Mouse (Mus musculus) cerebellum, postnatal 14 days (tissue): ENCODE data around the gene Rbpjl.
A peak's percentile ranks its signal among the peaks of the same experiment; 100 is the strongest.

Experiments used
- DNase-seq, 2 experiments: peaks; one replicate each; pipeline ENCODE4 v3.0.0; 2021; ENCODE audit warnings: mixed read lengths in 2 of 2

Rbpjl gene

GRCm38 (mm10) chr2:164396076-164396475, 6.9 kb upstream of the Rbpjl start:
- DNase-seq, result no peak

GRCm38 (mm10) chr2:164396911-164397310, 6.0 kb upstream of the Rbpjl start:
- DNase-seq, result no peak

GRCm38 (mm10) chr2:164403396-164404081, 598 bp downstream of the Rbpjl start:
- DNase-seq, result peak in 1 of 2 experiments; percentile 35

- DNase-seq, result peak in 1 of 2 experiments; percentile 41
These were observed 1.4 kb downstream of the Rbpjl start for GRCm38 (mm10) chr2:164404082-164404990.

GRCm38 (mm10) chr2:164405060-164405459, 2.1 kb downstream of the Rbpjl start, which contains the start of gene Matn4:
Gene Matn4 (minus strand): TSS chr2:164405160.
- DNase-seq, result no peak

DNA sequence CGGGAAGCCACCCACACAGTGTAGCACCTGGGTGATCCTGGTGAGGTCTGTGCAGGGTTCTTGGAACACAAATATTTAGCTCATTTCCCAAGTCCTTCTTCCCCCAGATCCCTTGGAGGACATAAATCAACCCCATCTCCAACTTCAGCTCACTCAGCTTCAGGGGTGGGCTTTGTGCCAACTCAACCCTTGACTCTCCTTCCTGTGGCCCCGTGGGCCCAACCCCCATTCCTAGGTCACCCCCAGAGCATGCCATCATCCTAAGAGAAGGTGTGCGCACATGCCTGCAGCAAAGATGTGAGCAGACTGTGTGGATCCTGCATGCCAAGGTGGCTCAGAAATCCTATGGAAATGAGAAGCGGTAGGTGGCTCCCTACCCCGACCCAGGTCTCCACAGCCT, 2.6 kb downstream of the Rbpjl start:
- DNase-seq, result no peak

DNA sequence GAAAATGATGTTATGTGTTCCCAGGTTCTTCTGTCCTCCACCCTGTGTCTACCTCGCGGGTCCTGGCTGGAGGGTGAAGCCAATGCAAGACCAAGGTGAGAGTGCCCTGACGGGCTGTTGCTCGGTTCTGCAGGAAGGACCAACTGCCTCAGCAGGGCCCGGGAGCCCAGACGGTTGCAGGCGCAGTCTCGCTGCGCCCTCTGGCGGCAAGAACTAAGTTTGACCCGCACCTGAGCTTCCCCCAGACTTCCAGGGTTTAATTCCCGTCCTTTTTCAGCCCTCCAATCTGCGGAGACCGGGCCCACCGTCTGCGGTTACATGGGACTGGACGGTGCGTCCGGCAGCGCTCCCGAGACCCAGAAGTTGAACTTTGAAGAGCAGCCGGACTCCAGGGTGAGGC, 4.8 kb downstream of the Rbpjl start:
- DNase-seq, result peak; percentile 83 to 85

DNA sequence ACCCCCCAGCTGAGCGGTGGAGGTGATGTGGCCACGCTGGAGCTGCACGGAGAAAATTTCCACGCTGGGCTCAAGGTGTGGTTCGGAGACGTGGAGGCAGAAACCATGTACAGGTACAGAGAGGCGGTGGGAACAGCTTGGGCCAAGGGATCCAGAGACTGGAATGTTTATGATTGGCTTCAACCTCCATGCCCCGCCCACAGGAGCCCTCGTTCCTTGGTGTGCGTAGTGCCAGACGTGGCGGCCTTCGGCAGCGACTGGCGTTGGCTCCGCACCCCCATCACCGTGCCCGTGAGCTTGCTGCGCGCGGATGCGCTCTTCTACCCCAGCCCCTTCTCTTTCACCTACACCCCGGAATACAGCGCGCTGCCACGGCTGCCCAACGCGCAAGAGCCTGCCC, 11.2 kb downstream of the Rbpjl start:
- no peak for DNase-seq

GRCm38 (mm10) chr2:164414581-164414980, 11.6 kb downstream of the Rbpjl start:
- DNase-seq, result no peak

DNA sequence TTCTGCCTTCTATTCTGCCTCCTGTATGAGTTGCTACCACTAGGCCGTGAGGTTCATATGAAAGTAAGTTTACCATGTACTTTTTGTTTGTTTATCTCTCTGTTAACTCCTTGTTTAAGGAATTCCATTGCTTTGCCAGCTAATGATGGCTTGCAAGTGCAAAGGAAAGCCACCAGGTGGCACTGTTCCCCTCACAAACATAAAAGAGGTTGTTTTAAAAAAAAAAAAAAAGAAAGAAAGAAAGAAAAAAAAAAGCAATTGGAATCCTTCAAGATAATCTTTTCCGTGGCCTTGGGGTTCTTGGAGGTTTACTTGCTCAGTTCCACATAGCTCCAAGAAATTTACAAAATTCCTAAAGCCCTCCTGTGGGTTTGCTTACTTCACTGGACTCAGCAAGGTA, 14.3 kb downstream of the Rbpjl start:
- peak; percentile 43 to 61 for DNase-seq

- no peak for DNase-seq
These were observed 15.5 kb downstream of the Rbpjl start for GRCm38 (mm10) chr2:164418308-164418875.

GRCm38 (mm10) chr2:164419489-164419888, 16.5 kb downstream of the Rbpjl start:
- no peak for DNase-seq

GRCm38 (mm10) chr2:164421306-164421705, 18.4 kb downstream of the Rbpjl start:
- DNase-seq, result no peak

DNA sequence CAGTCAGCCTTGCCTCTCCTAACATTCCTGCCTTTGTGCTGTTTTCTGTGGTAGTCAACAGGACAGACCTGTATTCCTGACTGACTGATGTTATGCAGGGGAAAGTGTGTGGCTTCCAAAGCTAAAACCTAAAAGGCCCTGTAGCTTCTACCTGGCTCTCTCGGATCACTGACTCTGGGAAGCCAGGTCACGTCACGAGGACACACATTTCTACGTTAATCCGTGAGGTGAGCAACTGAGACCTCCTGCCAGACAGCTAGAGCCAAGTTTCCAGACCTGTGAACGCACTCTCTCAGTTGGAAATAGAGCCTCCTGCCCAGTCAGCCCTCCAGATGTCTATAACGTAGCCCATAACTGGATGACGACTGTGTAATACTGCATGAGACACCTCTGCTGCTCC, 19.0 kb downstream of the Rbpjl start:
- no peak for DNase-seq

- no peak for DNase-seq
These were observed 19.9 kb downstream of the Rbpjl start for GRCm38 (mm10) chr2:164422675-164423393.

- DNase-seq, result no peak
These were observed 20.5 kb downstream of the Rbpjl start for GRCm38 (mm10) chr2:164423464-164423863.

DNA sequence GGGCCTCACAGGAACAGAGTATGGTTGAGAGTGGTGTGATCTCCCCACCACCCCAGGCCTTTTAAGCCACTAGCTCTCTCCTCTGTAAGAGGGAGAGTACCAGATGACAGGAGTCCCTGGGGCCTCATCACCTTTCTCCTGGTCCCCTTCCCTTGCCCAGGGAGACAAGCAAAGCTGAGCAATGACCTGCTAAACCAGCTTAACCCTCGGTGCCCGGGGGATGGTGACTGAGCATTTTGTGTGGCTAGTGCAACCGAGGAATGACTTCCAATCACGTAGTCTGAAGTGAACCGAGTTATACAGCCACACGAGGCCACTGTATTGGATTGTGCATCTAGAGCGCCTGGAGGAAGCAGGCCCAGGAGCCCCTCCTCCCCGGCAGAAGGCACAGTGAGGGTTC, 21.5 kb downstream of the Rbpjl start:
- no peak for DNase-seq

DNA sequence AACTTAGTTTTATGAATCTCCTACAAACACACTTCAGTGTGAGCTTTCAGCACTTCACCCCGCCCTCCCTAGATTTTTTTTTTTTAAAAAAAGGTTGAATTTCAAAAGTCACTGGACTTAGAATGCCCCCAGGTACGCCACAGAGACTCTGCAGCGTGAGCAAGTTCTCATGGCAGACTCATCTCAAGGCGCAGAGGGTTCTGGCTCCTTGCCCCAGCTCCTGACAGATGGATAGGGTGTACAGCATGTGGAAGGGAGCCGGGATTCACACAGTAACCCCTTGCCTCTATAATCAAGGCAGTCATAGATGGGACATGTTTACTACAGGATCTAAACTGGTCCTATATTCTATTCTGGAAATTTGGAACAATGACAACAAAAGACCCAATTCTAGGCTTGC, 22.5 kb downstream of the Rbpjl start:
- DNase-seq, result peak; percentile 66 to 74

DNA sequence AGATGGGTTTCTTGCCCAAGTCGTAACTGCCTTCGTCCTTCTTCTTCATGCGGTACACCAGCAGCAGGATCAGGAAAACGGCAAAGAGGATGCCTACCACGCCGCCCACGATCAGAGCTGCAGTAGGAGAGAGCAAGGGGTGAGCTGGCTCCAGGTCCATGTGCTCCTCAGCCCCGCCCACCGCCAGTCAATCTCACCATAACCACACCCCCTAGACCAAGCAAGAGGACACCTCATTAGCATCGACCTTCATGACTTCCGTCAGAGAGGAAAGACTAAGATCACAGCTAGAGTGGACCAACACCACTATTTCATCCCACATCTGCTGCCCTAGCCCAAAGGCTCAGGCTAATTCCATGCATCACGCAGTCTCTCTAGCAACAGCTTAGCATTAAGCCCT, 23.2 kb downstream of the Rbpjl start:
- DNase-seq, result no peak

DNA sequence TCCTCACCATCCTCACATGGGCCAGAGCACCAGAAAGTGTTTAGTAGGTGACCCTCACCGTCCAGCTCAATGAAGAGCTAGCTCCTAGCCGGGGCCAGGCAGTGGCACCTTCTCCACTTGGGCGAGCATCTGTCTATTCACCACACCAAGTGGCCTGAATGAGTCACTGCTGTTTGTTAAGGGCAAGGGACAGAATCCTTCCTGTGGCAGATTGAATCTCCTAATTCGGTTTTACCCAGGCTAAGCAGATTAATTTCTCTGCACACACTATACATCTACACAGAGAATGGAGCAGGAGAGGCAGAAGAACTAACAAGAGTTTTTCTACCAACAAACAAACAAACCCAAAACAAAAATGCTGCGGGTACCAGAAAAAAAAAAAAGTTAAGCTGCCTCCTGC, 24.0 kb downstream of the Rbpjl start:
- no peak for DNase-seq

DNA sequence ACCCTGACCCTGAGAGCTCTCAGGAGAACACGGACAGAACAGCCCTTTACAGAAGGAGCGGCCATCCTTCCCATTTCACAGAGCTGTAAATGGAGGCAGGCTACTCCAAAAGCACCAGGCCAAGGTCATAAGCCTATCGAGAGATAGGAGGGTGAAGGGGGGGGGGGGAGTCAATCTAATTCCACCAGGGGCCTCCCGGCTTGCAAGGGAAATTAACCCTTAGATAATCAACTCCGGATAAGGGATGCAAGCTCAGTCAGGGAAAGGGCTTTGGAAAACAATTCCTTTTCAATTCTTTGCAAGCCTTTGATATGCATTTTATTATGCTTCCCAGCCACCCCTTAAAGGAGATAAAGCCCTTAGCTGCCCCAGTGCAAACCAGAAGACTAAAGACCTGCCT, 25.5 kb downstream of the Rbpjl start:
- DNase-seq, result no peak

GRCm38 (mm10) chr2:164429881-164430615, 27.1 kb downstream of the Rbpjl start:
- DNase-seq, result no peak
